Comparison of ENCODE assay signal across 25 mouse cellular contexts in the genomic region with DNA sequence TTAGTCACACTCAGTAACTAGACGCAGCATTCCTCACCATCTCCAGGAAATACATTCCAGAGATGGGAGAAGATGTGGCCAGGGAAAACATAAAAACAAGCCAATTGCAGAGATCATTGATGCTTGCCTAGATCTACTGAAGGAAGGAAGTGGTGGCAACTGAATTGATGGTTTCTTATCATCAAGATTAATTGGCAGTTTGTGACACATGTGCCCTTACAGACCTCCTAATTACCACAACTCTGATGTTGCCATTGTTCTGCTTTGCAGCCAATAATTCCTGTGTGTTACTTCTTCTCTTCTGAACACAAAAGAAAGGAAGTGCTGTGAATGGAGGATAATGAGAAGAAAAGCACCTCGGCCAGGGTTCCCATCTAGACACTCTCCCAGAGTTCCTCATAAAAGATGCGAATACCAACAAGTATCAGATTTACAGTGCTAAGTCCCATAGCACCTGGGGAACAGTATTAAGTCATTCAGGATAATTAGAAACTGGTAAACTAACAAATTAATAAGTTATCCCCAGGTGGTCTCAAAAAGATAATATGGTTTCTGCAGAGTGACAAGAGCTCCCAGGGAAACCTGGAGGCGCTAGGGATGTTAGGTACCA.
A peak's percentile ranks its signal among the peaks of the same experiment; 100 is the strongest.
DNase-seq lines count a peak whose midpoint lies in the region; ATAC-seq and TF ChIP-seq lines count a peak whose summit lies in the region.
"Had no signal": no experiment of that assay in that cellular context is flagged by ENCODE, and none has a peak within 500 bp of the region (broad histone marks: within the 10 kb centered on the region; RNA-seq: fewer than 3 reads in every experiment).

No protein-coding gene starts in this region.

- DNase-seq in kidney, postnatal 14 days: peak; percentile 13
- no peak for DNase-seq in neural tube, embryonic 10.5 days (ENCODE audit: extremely low spot score, low spot score)
- no peak for DNase-seq in urinary bladder, postnatal 14 days (ENCODE audit: low spot score)
- no peak for DNase-seq in cerebellum, adult 11 months
- DNase-seq: B cell, adult 2 months; cerebellum, adult 8-10 months; gastrocnemius, adult 2 months; heart, adult 2 months; heart, postnatal 4 days; right cerebral cortex, adult 18-20 months; spleen, adult 18-20 months; thymus, postnatal 14 days had no signal

- H3K27me3 ChIP-seq in kidney, embryonic 16.5 days (ENCODE audit: insufficient read depth, low read length): no peaks in the 10 kb centered on the region
- H3K27me3 ChIP-seq in neural tube, embryonic 14.5 days (ENCODE audit: control insufficient read depth, insufficient read depth, low read length): no peaks in the 10 kb centered on the region
- H3K27me3 ChIP-seq: heart, embryonic 12.5 days; hindbrain, embryonic 13.5 days; limb, embryonic 12.5 days; liver, embryonic 15.5 days; midbrain, embryonic 13.5 days; neural tube, embryonic 12.5 days had no signal

- no peaks in the 10 kb centered on the region for H3K4me1 ChIP-seq in kidney, embryonic 16.5 days (ENCODE audit: insufficient read depth, low read length)
- H3K4me1 ChIP-seq in neural tube, embryonic 14.5 days (ENCODE audit: control insufficient read depth, insufficient read depth, low read length): no peaks in the 10 kb centered on the region; the same call in 1 of the 2 replicates
- no peaks in the 10 kb centered on the region; the same call in 1 of the 2 replicates for H3K4me1 ChIP-seq in embryonic fibroblast, embryonic 13.5 days (ENCODE audit: control insufficient read depth, insufficient read depth, low read length)
- H3K4me1 ChIP-seq: heart, embryonic 12.5 days; limb, embryonic 12.5 days; liver, embryonic 15.5 days; midbrain, embryonic 13.5 days; neural tube, embryonic 12.5 days had no signal

- H3K9me3 ChIP-seq in kidney, embryonic 16.5 days (ENCODE audit: low read length): no peaks in the 10 kb centered on the region
- H3K9me3 ChIP-seq in neural tube, embryonic 14.5 days (ENCODE audit: control insufficient read depth, low read length): no peaks in the 10 kb centered on the region
- H3K9me3 ChIP-seq: heart, embryonic 12.5 days; hindbrain, embryonic 13.5 days; limb, embryonic 12.5 days; liver, embryonic 15.5 days; midbrain, embryonic 13.5 days; neural tube, embryonic 12.5 days had no signal

- H3K4me2 ChIP-seq in kidney, embryonic 16.5 days (replicated peaks; ENCODE audit: low read depth, low read length): no peak overlapping the region
- H3K4me2 ChIP-seq in neural tube, embryonic 14.5 days (ENCODE audit: low read depth, low read length): no peak overlapping the region
- H3K4me2 ChIP-seq: heart, embryonic 12.5 days; hindbrain, embryonic 13.5 days; limb, embryonic 12.5 days; liver, embryonic 15.5 days; midbrain, embryonic 13.5 days; neural tube, embryonic 12.5 days had no signal

- no peak overlapping the region for H3K4me3 ChIP-seq in kidney, embryonic 16.5 days (ENCODE audit: low read length)
- no peak overlapping the region for H3K4me3 ChIP-seq in neural tube, embryonic 14.5 days (ENCODE audit: low read depth, low read length)
- no peak overlapping the region for H3K4me3 ChIP-seq in embryonic fibroblast, embryonic 13.5 days (ENCODE audit: insufficient read depth, low read length)
- H3K4me3 ChIP-seq: gastrocnemius, adult 2 months; heart, adult 2 months; heart, embryonic 12.5 days; hindbrain, embryonic 13.5 days; limb, embryonic 12.5 days; liver, embryonic 15.5 days; midbrain, embryonic 13.5 days; neural tube, embryonic 12.5 days had no signal

- TF ChIP-seq CTCF in embryonic fibroblast, embryonic 13.5 days (IDR thresholded peaks at IDR 0.05; ENCODE audit: borderline replicate concordance, insufficient read depth, low read length): no peak

- H3K9ac ChIP-seq in kidney, embryonic 16.5 days (replicated peaks; ENCODE audit: low read length): no peak overlapping the region
- no peak overlapping the region for H3K9ac ChIP-seq in neural tube, embryonic 14.5 days (replicated peaks; ENCODE audit: low read depth, low read length)
- H3K9ac ChIP-seq: heart, embryonic 12.5 days; hindbrain, embryonic 13.5 days; limb, embryonic 12.5 days; liver, embryonic 15.5 days; midbrain, embryonic 13.5 days; neural tube, embryonic 12.5 days had no signal

- TF ChIP-seq POLR2A in embryonic fibroblast, embryonic 13.5 days (IDR thresholded peaks at IDR 0.05; ENCODE audit: low read depth, low read length): no peak

- H3K36me3 ChIP-seq in kidney, embryonic 16.5 days (ENCODE audit: insufficient read depth, low read length): no peaks in the 10 kb centered on the region
- no peaks in the 10 kb centered on the region for H3K36me3 ChIP-seq in neural tube, embryonic 14.5 days (ENCODE audit: control insufficient read depth, insufficient read depth, low read length)
- H3K36me3 ChIP-seq: heart, embryonic 12.5 days; hindbrain, embryonic 13.5 days; limb, embryonic 12.5 days; liver, embryonic 15.5 days; midbrain, embryonic 13.5 days; neural tube, embryonic 12.5 days had no signal

- H3K27ac ChIP-seq in kidney, embryonic 16.5 days (ENCODE audit: low read length): no peak overlapping the region; the same call in 1 of the 2 replicates
- no peak overlapping the region for H3K27ac ChIP-seq in neural tube, embryonic 14.5 days (ENCODE audit: low read depth, low read length)
- H3K27ac ChIP-seq in embryonic fibroblast, embryonic 13.5 days (ENCODE audit: insufficient read depth, low read length): peak overlapping the region; percentile 40
- H3K27ac ChIP-seq: gastrocnemius, adult 2 months; heart, adult 2 months; hindbrain, embryonic 13.5 days; limb, embryonic 12.5 days; liver, embryonic 15.5 days; macrophage; midbrain, embryonic 13.5 days; neural tube, embryonic 12.5 days had no signal

- WGBS in kidney, embryonic 16.5 days: 59% methylated on average over 4 of the region's 4 CpGs
- WGBS in neural tube, embryonic 14.5 days: 45% methylated on average over 4 of the region's 4 CpGs

- ATAC-seq in kidney, embryonic 16.5 days (ENCODE audit: low FRiP score, low TSS enrichment): no peak
- ATAC-seq in neural tube, embryonic 14.5 days (ENCODE audit: low read depth): peak; percentile 21; the same call in 1 of the 2 replicates
- ATAC-seq: forebrain, embryonic 16.5 days; intestine, embryonic 16.5 days; lung, postnatal 0 days had no signal
